Mouse (Mus musculus): ENCODE measurements around the gene Zfp160. TPM values are rescaled to one million over a fixed set of nuclear protein-coding genes. Genes with fewer than 3 reads are reported as not detected.

Gene Zfp160
- 9.2 and 11.8 TPM in 2 replicates for polyA plus RNA-seq (2014; fragmentation: Nextera tagmentation; extraction: Ambion mirVana)

- Histone ChIP-seq H3K4me2 (peak within 1 kb of the TSS; percentile 88), H3K27ac (ENCODE audit: low read depth, low read length) (peak within 1 kb of the TSS; percentile 91), H3K9ac (ENCODE audit: low read depth, low read length) (peak within 1 kb of the TSS; percentile 93), H3K4me1 (ENCODE audit: control insufficient read depth, insufficient read depth, low read length) (peaks cover 8% of the 10 kb centered on the region), H3K27me3 (ENCODE audit: control insufficient read depth, insufficient read depth, low read length) (no peaks in the 10 kb centered on the region), H3K4me3 (ENCODE audit: low read depth, low read length) (peak within 1 kb of the TSS; percentile 84), H3K36me3 (ENCODE audit: control insufficient read depth, insufficient read depth, low read length) (peaks cover 4% of the 10 kb centered on the region; the same call in 1 of the 2 replicates), H3K9me3 (replicated peaks; ENCODE audit: control insufficient read depth, low read length) (no peaks in the 10 kb centered on the region)
- 5% methylated on average over 36 of the region's 36 CpGs for WGBS (ENCODE audit: insufficient replicate concordance)
- ATAC-seq (replicated peaks; ENCODE audit: insufficient number of reproducible peaks, low FRiP score, low TSS enrichment), result peak; percentile 93
Observed at GRCm38 (mm10) chr17:21008382-21009331, at the start of gene Zfp160. TSS of gene Zfp160 (plus strand) at chr17:21008903.

- Histone ChIP-seq H3K4me3 (ENCODE audit: low read depth, low read length) (no peak overlapping the region), H3K9me3 (replicated peaks; ENCODE audit: control insufficient read depth, low read length) (no peaks in the 10 kb centered on the region), H3K4me2 (no peak overlapping the region), H3K36me3 (ENCODE audit: control insufficient read depth, insufficient read depth, low read length) (peaks cover 84% of the 10 kb centered on the region), H3K9ac (ENCODE audit: low read depth, low read length) (no peak overlapping the region), H3K4me1 (ENCODE audit: control insufficient read depth, insufficient read depth, low read length) (no peaks in the 10 kb centered on the region), H3K27me3 (ENCODE audit: control insufficient read depth, insufficient read depth, low read length) (no peaks in the 10 kb centered on the region), H3K27ac (ENCODE audit: low read depth, low read length) (no peak overlapping the region)
- WGBS (ENCODE audit: insufficient replicate concordance), result 94% methylated on average over 5 of the region's 5 CpGs
- ATAC-seq (replicated peaks; ENCODE audit: insufficient number of reproducible peaks, low FRiP score, low TSS enrichment), result no peak
Observed at GRCm38 (mm10) chr17:20960386-20960785, 48.3 kb upstream of the Zfp160 start.

- H3K4me1 ChIP-seq (ENCODE audit: control insufficient read depth, insufficient read depth, low read length), result no peaks in the 10 kb centered on the region
- no peaks in the 10 kb centered on the region for H3K9me3 ChIP-seq (replicated peaks; ENCODE audit: control insufficient read depth, low read length)
- H3K4me2 ChIP-seq, result no peak overlapping the region
- WGBS (ENCODE audit: insufficient replicate concordance), result 84% methylated on average over 4 of the region's 4 CpGs
- H3K36me3 ChIP-seq (ENCODE audit: control insufficient read depth, insufficient read depth, low read length), result peaks cover 55% of the 10 kb centered on the region
- no peak overlapping the region for H3K4me3 ChIP-seq (ENCODE audit: low read depth, low read length)
- H3K9ac ChIP-seq (ENCODE audit: low read depth, low read length), result no peak overlapping the region
- no peak overlapping the region for H3K27ac ChIP-seq (ENCODE audit: low read depth, low read length)
- no peaks in the 10 kb centered on the region for H3K27me3 ChIP-seq (ENCODE audit: control insufficient read depth, insufficient read depth, low read length)
- 0 out of 2 replicates have a peak, but pooled peaks have one; percentile 20 for ATAC-seq (replicated peaks; ENCODE audit: insufficient number of reproducible peaks, low FRiP score, low TSS enrichment)
Observed at GRCm38 (mm10) chr17:20965421-20965820, 43.3 kb upstream of the Zfp160 start.

- ATAC-seq (replicated peaks; ENCODE audit: insufficient number of reproducible peaks, low FRiP score, low TSS enrichment), result no peak
- no peak overlapping the region for H3K4me3 ChIP-seq (ENCODE audit: low read depth, low read length)
- H3K9me3 ChIP-seq (replicated peaks; ENCODE audit: control insufficient read depth, low read length), result no peaks in the 10 kb centered on the region
- no peaks in the 10 kb centered on the region for H3K4me1 ChIP-seq (ENCODE audit: control insufficient read depth, insufficient read depth, low read length)
- peaks cover 47% of the 10 kb centered on the region for H3K36me3 ChIP-seq (ENCODE audit: control insufficient read depth, insufficient read depth, low read length)
- no peak overlapping the region for H3K27ac ChIP-seq (ENCODE audit: low read depth, low read length)
- H3K9ac ChIP-seq (ENCODE audit: low read depth, low read length), result no peak overlapping the region
- H3K4me2 ChIP-seq, result no peak overlapping the region
- no peaks in the 10 kb centered on the region for H3K27me3 ChIP-seq (ENCODE audit: control insufficient read depth, insufficient read depth, low read length)
Observed at GRCm38 (mm10) chr17:20966681-20967080, 42.0 kb upstream of the Zfp160 start.

- WGBS (ENCODE audit: insufficient replicate concordance), result 66% methylated on average over 2 of the region's 2 CpGs
- Histone ChIP-seq H3K4me1 (ENCODE audit: control insufficient read depth, insufficient read depth, low read length) (no peaks in the 10 kb centered on the region), H3K27me3 (ENCODE audit: control insufficient read depth, insufficient read depth, low read length) (no peaks in the 10 kb centered on the region), H3K9ac (ENCODE audit: low read depth, low read length) (no peak overlapping the region), H3K36me3 (ENCODE audit: control insufficient read depth, insufficient read depth, low read length) (no peaks in the 10 kb centered on the region), H3K4me3 (ENCODE audit: low read depth, low read length) (no peak overlapping the region), H3K27ac (ENCODE audit: low read depth, low read length) (no peak overlapping the region), H3K9me3 (replicated peaks; ENCODE audit: control insufficient read depth, low read length) (no peaks in the 10 kb centered on the region), H3K4me2 (no peak overlapping the region)
- no peak for ATAC-seq (replicated peaks; ENCODE audit: insufficient number of reproducible peaks, low FRiP score, low TSS enrichment)
Observed at GRCm38 (mm10) chr17:20993716-20994115, 15.0 kb upstream of the Zfp160 start.

GRCm38 (mm10) chr17:20996364-20996763 lies 12.3 kb upstream of the Zfp160 start, which contains the start of gene Vmn1r233:
TSS of gene Vmn1r233 (minus strand) at chr17:20996464.
- H3K4me2 ChIP-seq, result no peak within 1 kb of the TSS
- no peaks in the 10 kb centered on the region for H3K4me1 ChIP-seq (ENCODE audit: control insufficient read depth, insufficient read depth, low read length)
- H3K9me3 ChIP-seq (replicated peaks; ENCODE audit: control insufficient read depth, low read length), result no peaks in the 10 kb centered on the region
- ATAC-seq (replicated peaks; ENCODE audit: insufficient number of reproducible peaks, low FRiP score, low TSS enrichment), result no peak
- no peak within 1 kb of the TSS for H3K27ac ChIP-seq (ENCODE audit: low read depth, low read length)
- no peaks in the 10 kb centered on the region for H3K27me3 ChIP-seq (ENCODE audit: control insufficient read depth, insufficient read depth, low read length)
- no peak within 1 kb of the TSS for H3K9ac ChIP-seq (ENCODE audit: low read depth, low read length)
- no peaks in the 10 kb centered on the region for H3K36me3 ChIP-seq (ENCODE audit: control insufficient read depth, insufficient read depth, low read length)
- H3K4me3 ChIP-seq (ENCODE audit: low read depth, low read length), result no peak within 1 kb of the TSS

- H3K36me3 ChIP-seq (ENCODE audit: control insufficient read depth, insufficient read depth, low read length), result peaks cover 4% of the 10 kb centered on the region; the same call in 1 of the 2 replicates
- H3K9me3 ChIP-seq (replicated peaks; ENCODE audit: control insufficient read depth, low read length), result no peaks in the 10 kb centered on the region
- peak overlapping the region; percentile 93 for H3K9ac ChIP-seq (ENCODE audit: low read depth, low read length)
- no peak overlapping the region for H3K27ac ChIP-seq (ENCODE audit: low read depth, low read length)
- ATAC-seq (replicated peaks; ENCODE audit: insufficient number of reproducible peaks, low FRiP score, low TSS enrichment), result no peak
- no peaks in the 10 kb centered on the region for H3K27me3 ChIP-seq (ENCODE audit: control insufficient read depth, insufficient read depth, low read length)
- 46% methylated on average over 1 of the region's 1 CpGs for WGBS (ENCODE audit: insufficient replicate concordance)
- H3K4me1 ChIP-seq (ENCODE audit: control insufficient read depth, insufficient read depth, low read length), result peaks cover 8% of the 10 kb centered on the region
- H3K4me3 ChIP-seq (ENCODE audit: low read depth, low read length), result peak overlapping the region; percentile 84
- peak overlapping the region; percentile 88 for H3K4me2 ChIP-seq
Observed at GRCm38 (mm10) chr17:21009726-21010125, 1.0 kb downstream of the Zfp160 start.

- Histone ChIP-seq H3K36me3 (ENCODE audit: control insufficient read depth, insufficient read depth, low read length) (peaks cover 27% of the 10 kb centered on the region), H3K4me2 (no peak overlapping the region), H3K9me3 (replicated peaks; ENCODE audit: control insufficient read depth, low read length) (no peaks in the 10 kb centered on the region), H3K27me3 (ENCODE audit: control insufficient read depth, insufficient read depth, low read length) (no peaks in the 10 kb centered on the region), H3K27ac (ENCODE audit: low read depth, low read length) (no peak overlapping the region), H3K4me3 (ENCODE audit: low read depth, low read length) (no peak overlapping the region), H3K4me1 (ENCODE audit: control insufficient read depth, insufficient read depth, low read length) (no peaks in the 10 kb centered on the region), H3K9ac (ENCODE audit: low read depth, low read length) (no peak overlapping the region)
- whole genome bisulfite sequencing (ENCODE audit: insufficient replicate concordance), result 71% methylated on average over 1 of the region's 1 CpGs
- ATAC-seq (replicated peaks; ENCODE audit: insufficient number of reproducible peaks, low FRiP score, low TSS enrichment), result no peak
Observed at GRCm38 (mm10) chr17:21018410-21019080, 9.8 kb downstream of the Zfp160 start.
